Mouse (Mus musculus): ENCODE measurements around the gene Btrc. TPM values are rescaled to one million over a fixed set of nuclear protein-coding genes. Genes with fewer than 3 reads are reported as not detected.
A peak's percentile ranks its signal among the peaks of the same experiment; 100 is the strongest.

The Btrc gene
- polyA plus RNA-seq, 1 experiment from 2014 or later: 30.9 TPM

- Histone ChIP-seq H3K27me3 (ENCODE audit: control insufficient read depth, insufficient read depth, low read length) (no peaks in the 10 kb centered on the region), H3K9me3 (replicated peaks; ENCODE audit: control insufficient read depth, low read length) (no peaks in the 10 kb centered on the region), H3K4me1 (ENCODE audit: control insufficient read depth, insufficient read depth, low read length) (peaks cover 5% of the 10 kb centered on the region), H3K27ac (ENCODE audit: low read length) (no peak overlapping the region), H3K36me3 (ENCODE audit: control insufficient read depth, insufficient read depth) (0 out of 2 replicates have a peak, but pooled peaks cover 6% of the 10 kb centered on the region), H3K4me3 (ENCODE audit: low read length) (no peak overlapping the region), H3K4me2 (ENCODE audit: low read depth, low read length) (no peak overlapping the region), H3K9ac (ENCODE audit: low read length) (peak overlapping the region; percentile 15; the same call in 1 of the 2 replicates)
- ATAC-seq (replicated peaks; ENCODE audit: extremely low read depth, insufficient read depth, low FRiP score): no peak
- 60% methylated on average over 4 of the region's 4 CpGs for WGBS
Measured at GRCm38 (mm10) chr19:45474686-45475085, 111.2 kb downstream of the Btrc start.

DNA sequence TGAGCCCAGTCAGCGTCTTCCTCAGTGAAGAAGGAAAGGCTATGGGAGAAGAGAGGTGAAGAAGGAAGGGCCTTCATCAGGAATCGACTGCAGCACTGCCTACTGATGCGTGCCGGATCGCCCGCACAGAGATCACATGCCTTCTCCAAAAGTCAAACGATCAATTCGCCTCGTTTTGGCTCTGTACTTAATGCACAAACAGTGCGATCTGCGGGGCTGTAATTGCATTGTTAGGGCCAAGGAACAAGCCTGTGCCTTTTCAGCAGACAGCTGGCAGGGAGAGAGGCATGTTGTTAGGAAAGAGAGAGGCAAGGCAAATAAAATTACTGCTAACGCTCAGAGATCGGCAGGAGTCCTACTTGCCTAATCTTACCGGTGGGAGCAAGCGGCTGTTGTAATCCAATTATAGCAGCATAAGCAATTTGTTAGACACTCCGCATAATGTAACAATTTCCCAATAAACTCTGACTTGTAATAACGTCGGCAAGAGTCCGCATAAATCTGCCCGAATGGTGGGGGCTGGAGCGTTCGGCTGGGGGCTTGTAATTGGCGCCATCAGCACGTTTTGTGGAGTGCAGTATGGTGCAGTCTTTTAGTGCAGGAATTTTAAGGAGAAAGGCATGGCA lies 112.5 kb downstream of the Btrc start:
- Histone ChIP-seq H3K27me3 (ENCODE audit: control insufficient read depth, insufficient read depth, low read length) (no peaks in the 10 kb centered on the region), H3K9me3 (replicated peaks; ENCODE audit: control insufficient read depth, low read length) (no peaks in the 10 kb centered on the region), H3K4me3 (ENCODE audit: low read length) (no peak overlapping the region), H3K9ac (ENCODE audit: low read length) (no peak overlapping the region), H3K4me2 (ENCODE audit: low read depth, low read length) (peak overlapping the region; percentile 26; the same call in 1 of the 2 replicates), H3K27ac (ENCODE audit: low read length) (no peak overlapping the region), H3K36me3 (ENCODE audit: control insufficient read depth, insufficient read depth) (0 out of 2 replicates have a peak, but pooled peaks cover 4% of the 10 kb centered on the region), H3K4me1 (ENCODE audit: control insufficient read depth, insufficient read depth, low read length) (peaks cover 5% of the 10 kb centered on the region)
- ATAC-seq (replicated peaks; ENCODE audit: extremely low read depth, insufficient read depth, low FRiP score): no peak
- WGBS: 63% methylated on average over 24 of the region's 24 CpGs

- Histone ChIP-seq H3K27me3 (ENCODE audit: control insufficient read depth, insufficient read depth, low read length) (no peaks in the 10 kb centered on the region), H3K4me1 (ENCODE audit: control insufficient read depth, insufficient read depth, low read length) (peaks cover 5% of the 10 kb centered on the region), H3K27ac (ENCODE audit: low read length) (no peak overlapping the region), H3K4me2 (ENCODE audit: low read depth, low read length) (no peak overlapping the region), H3K9me3 (replicated peaks; ENCODE audit: control insufficient read depth, low read length) (no peaks in the 10 kb centered on the region), H3K4me3 (ENCODE audit: low read length) (no peak overlapping the region), H3K36me3 (ENCODE audit: control insufficient read depth, insufficient read depth) (no peaks in the 10 kb centered on the region), H3K9ac (ENCODE audit: low read length) (no peak overlapping the region)
- WGBS: 85% methylated on average over 6 of the region's 6 CpGs
- ATAC-seq (replicated peaks; ENCODE audit: extremely low read depth, insufficient read depth, low FRiP score): no peak
Measured at GRCm38 (mm10) chr19:45479548-45479947, 116.0 kb downstream of the Btrc start.

GRCm38 (mm10) chr19:45480490-45480889 lies 117.0 kb downstream of the Btrc start:
- 78% methylated on average over 2 of the region's 2 CpGs for WGBS
- Histone ChIP-seq H3K4me3 (ENCODE audit: low read length) (no peak overlapping the region), H3K4me1 (ENCODE audit: control insufficient read depth, insufficient read depth, low read length) (peaks cover 4% of the 10 kb centered on the region), H3K27me3 (ENCODE audit: control insufficient read depth, insufficient read depth, low read length) (no peaks in the 10 kb centered on the region), H3K9me3 (replicated peaks; ENCODE audit: control insufficient read depth, low read length) (no peaks in the 10 kb centered on the region), H3K36me3 (ENCODE audit: control insufficient read depth, insufficient read depth) (no peaks in the 10 kb centered on the region), H3K9ac (ENCODE audit: low read length) (no peak overlapping the region), H3K27ac (ENCODE audit: low read length) (no peak overlapping the region), H3K4me2 (ENCODE audit: low read depth, low read length) (no peak overlapping the region)
- ATAC-seq (replicated peaks; ENCODE audit: extremely low read depth, insufficient read depth, low FRiP score): no peak

DNA sequence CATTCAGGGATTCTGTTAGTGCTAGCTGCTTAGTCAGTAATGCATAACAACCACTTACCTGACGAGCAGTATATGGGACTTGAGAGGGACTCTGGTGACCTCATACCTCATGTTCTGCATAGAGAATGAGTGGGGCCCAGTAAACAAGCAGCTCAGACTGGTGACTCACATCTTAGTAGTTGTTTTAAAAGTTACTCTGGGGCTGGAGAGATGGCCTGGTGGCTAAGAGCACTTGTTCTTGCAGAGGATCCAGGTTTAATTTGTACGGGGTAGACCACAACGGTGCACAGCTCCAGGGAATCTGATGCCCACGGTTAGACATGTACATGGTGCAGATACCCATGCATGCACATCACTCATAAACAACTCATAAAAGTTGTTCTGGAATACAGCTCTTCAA lies 117.4 kb downstream of the Btrc start:
- Histone ChIP-seq H3K4me1 (ENCODE audit: control insufficient read depth, insufficient read depth, low read length) (no peaks in the 10 kb centered on the region), H3K9ac (ENCODE audit: low read length) (no peak overlapping the region), H3K27me3 (ENCODE audit: control insufficient read depth, insufficient read depth, low read length) (no peaks in the 10 kb centered on the region), H3K4me3 (ENCODE audit: low read length) (no peak overlapping the region), H3K36me3 (ENCODE audit: control insufficient read depth, insufficient read depth) (no peaks in the 10 kb centered on the region), H3K27ac (ENCODE audit: low read length) (no peak overlapping the region), H3K4me2 (ENCODE audit: low read depth, low read length) (no peak overlapping the region), H3K9me3 (replicated peaks; ENCODE audit: control insufficient read depth, low read length) (no peaks in the 10 kb centered on the region)
- 87% methylated on average over 4 of the region's 4 CpGs for WGBS
- no peak for ATAC-seq (replicated peaks; ENCODE audit: extremely low read depth, insufficient read depth, low FRiP score)

DNA sequence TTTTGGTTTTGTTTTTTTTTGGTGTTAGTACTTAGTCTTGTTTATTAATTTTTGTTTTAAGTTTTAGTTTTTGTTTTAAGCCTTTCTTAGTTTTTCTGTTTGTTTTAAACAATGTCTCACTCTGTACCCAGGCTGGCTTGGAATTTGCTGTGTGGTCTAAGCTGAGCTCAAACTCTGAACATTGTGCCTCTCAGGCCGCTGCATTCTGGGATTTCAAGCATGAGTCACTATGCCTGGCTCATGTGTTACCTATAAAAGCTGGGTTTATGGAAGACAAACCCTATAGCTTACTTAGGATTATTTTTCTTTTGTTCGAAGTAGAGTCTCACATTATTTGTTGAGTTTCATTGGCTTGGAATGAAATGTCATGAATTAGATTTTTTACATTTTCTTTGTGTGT lies 119.9 kb downstream of the Btrc start:
- Histone ChIP-seq H3K27ac (ENCODE audit: low read length) (no peak overlapping the region), H3K9me3 (replicated peaks; ENCODE audit: control insufficient read depth, low read length) (no peaks in the 10 kb centered on the region), H3K36me3 (ENCODE audit: control insufficient read depth, insufficient read depth) (no peaks in the 10 kb centered on the region), H3K4me2 (ENCODE audit: low read depth, low read length) (no peak overlapping the region), H3K4me1 (ENCODE audit: control insufficient read depth, insufficient read depth, low read length) (peaks cover 3% of the 10 kb centered on the region), H3K9ac (ENCODE audit: low read length) (no peak overlapping the region), H3K27me3 (ENCODE audit: control insufficient read depth, insufficient read depth, low read length) (no peaks in the 10 kb centered on the region), H3K4me3 (ENCODE audit: low read length) (no peak overlapping the region)
- no peak for ATAC-seq (replicated peaks; ENCODE audit: extremely low read depth, insufficient read depth, low FRiP score)
- WGBS: 83% methylated on average over 2 of the region's 2 CpGs

DNA sequence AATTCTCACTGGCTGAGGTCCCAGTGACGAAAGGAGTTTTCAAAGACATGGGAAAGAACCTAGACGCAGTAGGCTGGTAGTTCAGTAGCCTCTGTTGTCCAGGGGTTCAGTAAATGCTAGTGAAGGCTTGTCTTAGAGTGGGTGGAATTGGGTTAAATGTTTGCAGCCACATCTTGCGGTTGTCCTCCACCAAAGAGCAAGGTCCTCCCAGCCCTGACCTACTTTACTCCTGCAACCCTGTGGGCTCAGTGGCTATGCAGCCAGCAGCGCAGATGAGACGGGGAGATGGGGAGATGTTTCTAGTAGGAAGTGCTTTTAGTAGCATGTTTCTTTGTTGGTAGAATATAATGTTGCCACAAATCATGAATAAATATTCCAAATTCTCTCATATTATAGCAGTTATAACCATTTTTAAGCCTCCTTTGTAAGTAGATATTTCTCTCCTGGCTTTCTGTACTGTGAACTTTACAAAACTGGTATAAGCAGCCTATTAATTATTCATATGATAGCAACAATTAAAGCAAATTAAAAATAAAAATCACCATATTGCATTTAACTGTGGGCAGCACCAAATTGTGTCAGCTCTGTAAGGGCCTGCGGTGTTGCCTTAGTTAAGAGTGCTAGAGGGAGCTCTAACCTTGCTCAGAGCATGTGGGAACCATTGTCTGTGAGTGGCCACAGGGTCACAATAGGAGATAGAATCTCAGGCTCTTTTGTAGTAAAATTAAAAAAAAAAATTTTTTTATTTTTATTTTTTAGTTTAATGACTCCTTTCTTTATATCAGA lies 122.9 kb downstream of the Btrc start:
- no peak overlapping the region for H3K27ac ChIP-seq (ENCODE audit: low read length)

GRCm38 (mm10) chr19:45486992-45487387 lies 123.5 kb downstream of the Btrc start:
- 64% methylated on average over 3 of the region's 3 CpGs for WGBS
- no peak for ATAC-seq (replicated peaks; ENCODE audit: extremely low read depth, insufficient read depth, low FRiP score)

More for the DNA sequence above, 122.9 kb downstream of the Btrc start:
- Histone ChIP-seq H3K4me2 (ENCODE audit: low read depth, low read length) (no peak overlapping the region), H3K36me3 (ENCODE audit: control insufficient read depth, insufficient read depth) (no peaks in the 10 kb centered on the region), H3K27me3 (ENCODE audit: control insufficient read depth, insufficient read depth, low read length) (no peaks in the 10 kb centered on the region), H3K9ac (ENCODE audit: low read length) (no peak overlapping the region), H3K4me1 (ENCODE audit: control insufficient read depth, insufficient read depth, low read length) (peaks cover 3% of the 10 kb centered on the region), H3K9me3 (replicated peaks; ENCODE audit: control insufficient read depth, low read length) (no peaks in the 10 kb centered on the region), H3K4me3 (ENCODE audit: low read length) (no peak overlapping the region)
- WGBS: 85% methylated on average over 6 of the region's 6 CpGs
- ATAC-seq (replicated peaks; ENCODE audit: extremely low read depth, insufficient read depth, low FRiP score): no peak

DNA sequence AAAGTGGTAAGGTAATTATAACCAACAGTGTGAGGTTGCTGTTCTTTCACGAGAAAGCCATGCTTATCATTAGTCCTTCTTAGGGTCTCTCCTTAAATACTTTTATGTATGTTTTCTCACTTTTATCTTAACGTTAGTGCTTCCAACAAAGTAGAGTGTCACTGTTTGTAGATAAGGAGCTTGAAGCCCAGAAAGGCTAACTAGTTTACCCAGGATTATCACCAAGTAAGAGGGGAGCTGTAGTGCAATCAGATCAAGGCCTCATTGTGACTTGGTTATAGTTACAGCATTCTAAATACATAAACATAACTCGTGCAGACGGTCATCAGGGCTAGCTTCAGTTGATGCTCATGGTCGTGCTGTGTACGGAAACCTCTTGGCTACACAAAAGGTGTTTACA lies 126.4 kb downstream of the Btrc start:
- no peaks in the 10 kb centered on the region for H3K36me3 ChIP-seq (ENCODE audit: control insufficient read depth, insufficient read depth)
- ATAC-seq (replicated peaks; ENCODE audit: extremely low read depth, insufficient read depth, low FRiP score): no peak
- no peak overlapping the region for H3K4me3 ChIP-seq (ENCODE audit: low read length)
- H3K4me2 ChIP-seq (ENCODE audit: low read depth, low read length): no peak overlapping the region
- H3K9ac ChIP-seq (ENCODE audit: low read length): no peak overlapping the region
- WGBS: 53% methylated on average over 6 of the region's 6 CpGs
- no peak overlapping the region for H3K27ac ChIP-seq (ENCODE audit: low read length)
- H3K9me3 ChIP-seq (replicated peaks; ENCODE audit: control insufficient read depth, low read length): no peaks in the 10 kb centered on the region
- H3K27me3 ChIP-seq (ENCODE audit: control insufficient read depth, insufficient read depth, low read length): no peaks in the 10 kb centered on the region
- peaks cover 3% of the 10 kb centered on the region for H3K4me1 ChIP-seq (ENCODE audit: control insufficient read depth, insufficient read depth, low read length)

More at GRCm38 (mm10) chr19:45486992-45487387, 123.5 kb downstream of the Btrc start:
- Histone ChIP-seq H3K27me3 (ENCODE audit: control insufficient read depth, insufficient read depth, low read length) (no peaks in the 10 kb centered on the region), H3K4me2 (ENCODE audit: low read depth, low read length) (no peak overlapping the region), H3K4me1 (ENCODE audit: control insufficient read depth, insufficient read depth, low read length) (peaks cover 3% of the 10 kb centered on the region), H3K36me3 (ENCODE audit: control insufficient read depth, insufficient read depth) (no peaks in the 10 kb centered on the region), H3K4me3 (ENCODE audit: low read length) (no peak overlapping the region), H3K27ac (ENCODE audit: low read length) (no peak overlapping the region), H3K9ac (ENCODE audit: low read length) (no peak overlapping the region), H3K9me3 (replicated peaks; ENCODE audit: control insufficient read depth, low read length) (no peaks in the 10 kb centered on the region)
